Comparison of ENCODE assay signal across 13 mouse cellular contexts in the genomic region with DNA sequence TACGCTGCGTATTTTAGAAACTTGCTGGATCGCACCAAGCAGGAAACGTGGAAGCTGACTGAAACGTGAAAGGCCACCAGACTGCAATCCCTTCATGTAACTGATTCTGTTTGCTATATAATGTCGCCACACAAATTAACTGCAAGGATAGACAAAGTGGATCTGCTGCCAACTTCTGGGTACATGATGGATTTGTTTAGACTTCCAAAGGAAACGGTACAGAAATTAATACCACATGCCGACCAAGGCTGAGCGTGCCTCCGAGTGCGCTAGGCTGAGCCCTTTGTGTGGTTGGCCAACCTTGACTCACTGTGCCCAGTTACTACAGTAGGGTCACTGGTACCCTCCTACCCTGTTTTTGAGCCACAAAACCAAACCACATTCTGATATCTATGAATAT.
DNase-seq lines count a peak whose midpoint lies in the region; ATAC-seq lines count a peak whose summit lies in the region.
"Had no signal": no experiment of that assay in that cellular context is flagged by ENCODE, and none has a peak within 500 bp of the region (broad histone marks: within the 10 kb centered on the region; RNA-seq: fewer than 3 reads in every experiment).

No protein-coding gene starts in this region.

- H3K4me1 ChIP-seq in forebrain, embryonic 14.5 days (ENCODE audit: control insufficient read depth, insufficient read depth, low read length) = peaks cover 10% of the 10 kb centered on the region
- peaks cover 6% of the 10 kb centered on the region; the same call in 1 of the 2 replicates for H3K4me1 ChIP-seq in forebrain, embryonic 12.5 days
- H3K4me1 ChIP-seq in embryonic facial prominence, embryonic 10.5 days = peaks cover 33% of the 10 kb centered on the region
- peaks cover 49% of the 10 kb centered on the region for H3K4me1 ChIP-seq in limb, embryonic 10.5 days

- H3K4me3 ChIP-seq in forebrain, embryonic 14.5 days (ENCODE audit: low read depth, low read length) = no peak overlapping the region
- no peak overlapping the region for H3K4me3 ChIP-seq in forebrain, embryonic 12.5 days (replicated peaks)
- no peak overlapping the region for H3K4me3 ChIP-seq in embryonic facial prominence, embryonic 10.5 days
- H3K4me3 ChIP-seq in limb, embryonic 10.5 days = no peak overlapping the region
- H3K4me3 ChIP-seq: neural tube, embryonic 13.5 days had no signal

- H3K9me3 ChIP-seq in forebrain, embryonic 14.5 days (replicated peaks; ENCODE audit: control insufficient read depth, low read length) = no peaks in the 10 kb centered on the region
- H3K9me3 ChIP-seq in forebrain, embryonic 12.5 days = no peaks in the 10 kb centered on the region
- no peaks in the 10 kb centered on the region for H3K9me3 ChIP-seq in embryonic facial prominence, embryonic 10.5 days
- no peaks in the 10 kb centered on the region for H3K9me3 ChIP-seq in limb, embryonic 10.5 days (replicated peaks)
- H3K9me3 ChIP-seq: neural tube, embryonic 13.5 days had no signal

- H3K4me2 ChIP-seq in forebrain, embryonic 14.5 days (ENCODE audit: low read length) = no peak overlapping the region
- H3K4me2 ChIP-seq in forebrain, embryonic 12.5 days = no peak overlapping the region
- H3K4me2 ChIP-seq: neural tube, embryonic 13.5 days had no signal

- peak; percentile 71 for DNase-seq in forebrain, embryonic 14.5 days (ENCODE audit: low spot score)
- peak; percentile 15 for DNase-seq in Muller cell, postnatal 12 days (ENCODE audit: inconsistent ontology term)
- peak; percentile 45 for DNase-seq in embryonic facial prominence, embryonic 10.5 days (ENCODE audit: low spot score)
- DNase-seq in limb, embryonic 10.5 days (ENCODE audit: low spot score) = no peak
- no peak for DNase-seq in ovary, postnatal 36 days (ENCODE audit: low spot score)
- no peak for DNase-seq in urinary bladder, postnatal 10 days (ENCODE audit: low spot score)
- DNase-seq: gastrocnemius, postnatal 36 days; kidney, postnatal 14 days; left cerebral cortex, postnatal 4 days had no signal

- no peaks in the 10 kb centered on the region for H3K36me3 ChIP-seq in forebrain, embryonic 14.5 days (ENCODE audit: control insufficient read depth, insufficient read depth, low read length)
- H3K36me3 ChIP-seq in forebrain, embryonic 12.5 days (replicated peaks) = no peaks in the 10 kb centered on the region
- H3K36me3 ChIP-seq in embryonic facial prominence, embryonic 10.5 days (replicated peaks) = no peaks in the 10 kb centered on the region
- no peaks in the 10 kb centered on the region for H3K36me3 ChIP-seq in limb, embryonic 10.5 days

- ATAC-seq in forebrain, embryonic 14.5 days = no peak
- ATAC-seq in forebrain, embryonic 12.5 days (ENCODE audit: low FRiP score) = no peak
- ATAC-seq: intestine, postnatal 0 days; Patski had no signal

- peak overlapping the region; percentile 48; the same call in 1 of the 2 replicates for H3K27ac ChIP-seq in forebrain, embryonic 14.5 days (ENCODE audit: low read depth, low read length)
- no peak overlapping the region for H3K27ac ChIP-seq in forebrain, embryonic 12.5 days
- H3K27ac ChIP-seq in embryonic facial prominence, embryonic 10.5 days (replicated peaks) = peak overlapping the region; percentile 65
- peak overlapping the region; percentile 81 for H3K27ac ChIP-seq in limb, embryonic 10.5 days
- H3K27ac ChIP-seq: neural tube, embryonic 13.5 days had no signal

- 65% methylated on average over 11 of the region's 11 CpGs for WGBS in forebrain, embryonic 14.5 days
- 88% methylated on average over 11 of the region's 11 CpGs for WGBS in forebrain, embryonic 12.5 days
- 65% methylated on average over 11 of the region's 11 CpGs for WGBS in embryonic facial prominence, embryonic 10.5 days
- 62% methylated on average over 11 of the region's 11 CpGs for whole genome bisulfite sequencing in limb, embryonic 10.5 days

- H3K27me3 ChIP-seq in forebrain, embryonic 14.5 days (replicated peaks; ENCODE audit: control insufficient read depth, insufficient read depth, low read length) = no peaks in the 10 kb centered on the region
- H3K27me3 ChIP-seq in forebrain, embryonic 12.5 days = no peaks in the 10 kb centered on the region
- no peaks in the 10 kb centered on the region for H3K27me3 ChIP-seq in embryonic facial prominence, embryonic 10.5 days (replicated peaks; ENCODE audit: low read depth, poor library complexity, severe bottlenecking)
- H3K27me3 ChIP-seq in limb, embryonic 10.5 days (ENCODE audit: low read depth, poor library complexity, severe bottlenecking) = no peaks in the 10 kb centered on the region
- H3K27me3 ChIP-seq: neural tube, embryonic 13.5 days; Patski had no signal

- no peak overlapping the region for H3K9ac ChIP-seq in forebrain, embryonic 14.5 days (ENCODE audit: low read length)
- H3K9ac ChIP-seq in forebrain, embryonic 12.5 days = no peak overlapping the region
- H3K9ac ChIP-seq: neural tube, embryonic 13.5 days had no signal

Comparison
In these comparisons a context has a peak if more than half of its experiments do, and no peak if none do; other contexts are left out.
1. DNase-seq: peak in forebrain, embryonic 14.5 days (single experiment), Muller cell, postnatal 12 days (single experiment) and embryonic facial prominence, embryonic 10.5 days (single experiment); none in limb, embryonic 10.5 days (single experiment), ovary, postnatal 36 days (single experiment) and urinary bladder, postnatal 10 days (single experiment).